Comparison of ENCODE assay signal across 8 mouse cellular contexts in genomic region chr11:83850586-83851272, GRCm38 (mm10). TPM values are rescaled to one million over a fixed set of nuclear protein-coding genes. Genes with fewer than 3 reads are reported as not detected.
A peak's percentile ranks its signal among the peaks of the same experiment; 100 is the strongest.
DNase-seq lines count a peak whose midpoint lies in the region; ATAC-seq and TF ChIP-seq lines count a peak whose summit lies in the region.
"Had no signal": no experiment of that assay in that cellular context is flagged by ENCODE, and none has a peak within 500 bp of the region (broad histone marks: within the 10 kb centered on the region; RNA-seq: fewer than 3 reads in every experiment).

No protein-coding gene starts in this region.

- H3K79me2 ChIP-seq in CH12.LX (replicated peaks; ENCODE audit: control insufficient read depth, extremely low read depth, insufficient read depth, poor library complexity, severe bottlenecking): no peaks in the 10 kb centered on the region

- WGBS in kidney, embryonic 15.5 days: under 1% methylated on average over 24 of the region's 24 CpGs
- under 1% methylated on average over 24 of the region's 24 CpGs for WGBS in lung, embryonic 15.5 days

- H3K4me2 ChIP-seq in CH12.LX (ENCODE audit: insufficient read depth, low read depth, poor library complexity, severe bottlenecking): peak overlapping the region; percentile 93
- peak overlapping the region; percentile 51 for H3K4me2 ChIP-seq in kidney, embryonic 15.5 days
- peak overlapping the region; percentile 57 for H3K4me2 ChIP-seq in lung, embryonic 15.5 days
- H3K4me2 ChIP-seq: hindbrain, embryonic 15.5 days had no signal

- dilution Hi-C loops in CH12.LX (cut with MboI; ENCODE audit: extremely low pct_ligation_motif_present, extremely low pct_unique_long_range_greater_than_20kb, low sequenced_read_pairs): no loop called here

- no peak for TF ChIP-seq CTCF in CH12.LX (conservative IDR thresholded peaks at IDR 0.05 in 1 of 2, IDR thresholded peaks at IDR 0.05 in 1 of 2; ENCODE audit: low read depth in 2 of 2, low read length in 2 of 2)

- H3K9ac ChIP-seq in CH12.LX (ENCODE audit: insufficient read depth, low read depth): no peak overlapping the region
- H3K9ac ChIP-seq in kidney, embryonic 15.5 days: peak overlapping the region; percentile 60
- H3K9ac ChIP-seq in lung, embryonic 15.5 days: peak overlapping the region; percentile 62
- H3K9ac ChIP-seq: hindbrain, embryonic 15.5 days had no signal

- DNase-seq in CH12.LX (ENCODE audit: extremely low read depth): no peak
- DNase-seq in ES-CJ7 (ENCODE audit: low read depth, low spot score): peak; percentile 48
- no peak for DNase-seq in gastrocnemius, adult 8-10 months (ENCODE audit: low spot score in 2 of 2)
- DNase-seq in layer of hippocampus, postnatal 10 days (ENCODE audit: low spot score in 2 of 2): no peak
- DNase-seq in spleen, adult 12 weeks (ENCODE audit: low spot score): no peak

- peaks cover 7 to 20% of the 10 kb centered on the region in 2 experiments for H3K4me1 ChIP-seq in CH12.LX (ENCODE audit: control insufficient read depth in 1 of 2, insufficient read depth in 2 of 2)
- peaks cover 31% of the 10 kb centered on the region for H3K4me1 ChIP-seq in kidney, embryonic 15.5 days
- H3K4me1 ChIP-seq in lung, embryonic 15.5 days: peaks cover 3% of the 10 kb centered on the region; the same call in 1 of the 2 replicates

- no peak for TF ChIP-seq EP300 in CH12.LX (IDR thresholded peaks at IDR 0.05; ENCODE audit: low read length)

- in situ Hi-C loops in CH12.LX (cut with MboI; ENCODE audit: low pct_ligation_motif_present, low pct_unique_long_range_greater_than_20kb, low sequenced_read_pairs): no loop called here

- no peak overlapping the region for H3K4me3 ChIP-seq in CH12.LX (replicated peaks in 1 of 3; ENCODE audit: low read depth in 2 of 3, low read length in 2 of 3, poor library complexity in 1 of 3)
- H3K4me3 ChIP-seq in kidney, embryonic 15.5 days (replicated peaks): peak overlapping the region; percentile 58
- H3K4me3 ChIP-seq in lung, embryonic 15.5 days: peak overlapping the region; percentile 51
- H3K4me3 ChIP-seq: hindbrain, embryonic 15.5 days had no signal

- no peaks in the 10 kb centered on the region for H3K27me3 ChIP-seq in CH12.LX (replicated peaks)
- peaks cover 76% of the 10 kb centered on the region for H3K27me3 ChIP-seq in kidney, embryonic 15.5 days
- peaks cover 63% of the 10 kb centered on the region for H3K27me3 ChIP-seq in lung, embryonic 15.5 days

- H3K9me3 ChIP-seq in CH12.LX (replicated peaks; ENCODE audit: low read length): peaks cover 19% of the 10 kb centered on the region
- no peaks in the 10 kb centered on the region for H3K9me3 ChIP-seq in kidney, embryonic 15.5 days (replicated peaks)
- no peaks in the 10 kb centered on the region for H3K9me3 ChIP-seq in lung, embryonic 15.5 days
- H3K9me3 ChIP-seq: hindbrain, embryonic 15.5 days had no signal

- TF ChIP-seq POLR2A in CH12.LX (IDR thresholded peaks at IDR 0.05; ENCODE audit: low read depth, low read length): no peak

- H3K36me3 ChIP-seq in CH12.LX (replicated peaks in 1 of 2; ENCODE audit: control insufficient read depth in 1 of 2, insufficient read depth in 1 of 2, low read length in 1 of 2): no peaks in the 10 kb centered on the region
- no peaks in the 10 kb centered on the region for H3K36me3 ChIP-seq in kidney, embryonic 15.5 days
- H3K36me3 ChIP-seq in lung, embryonic 15.5 days: no peaks in the 10 kb centered on the region
- H3K36me3 ChIP-seq: hindbrain, embryonic 15.5 days had no signal

- ATAC-seq in kidney, embryonic 15.5 days (replicated peaks; ENCODE audit: low FRiP score): peak; percentile 73
- ATAC-seq in lung, embryonic 15.5 days (ENCODE audit: borderline replicate concordance, extremely low read depth, low FRiP score, low TSS enrichment): peak; percentile 41; the same call in 1 of the 2 replicates

- no peak overlapping the region for H3K27ac ChIP-seq in CH12.LX (ENCODE audit: insufficient read depth, low read depth)
- H3K27ac ChIP-seq in kidney, embryonic 15.5 days: peak overlapping the region; percentile 93
- peak overlapping the region; percentile 87 for H3K27ac ChIP-seq in lung, embryonic 15.5 days
- H3K27ac ChIP-seq: hindbrain, embryonic 15.5 days had no signal

- no peak for TF ChIP-seq RAD21 in CH12.LX (IDR thresholded peaks at IDR 0.05; ENCODE audit: low read depth, low read length)

TF ChIP-seq in CH12.LX, 34 proteins besides CTCF, POLR2A, EP300 and RAD21:
- TF ChIP-seq USF2 (conservative IDR thresholded peaks at IDR 0.05; ENCODE audit: low read depth, low read length): no peak
- no peak for TF ChIP-seq KAT2A (IDR thresholded peaks at IDR 0.05; ENCODE audit: insufficient replicate concordance, low read length)
- no peak for TF ChIP-seq ZC3H11A (IDR thresholded peaks at IDR 0.05; ENCODE audit: low read depth, low read length)
- no peak for TF ChIP-seq MXI1 (IDR thresholded peaks at IDR 0.05; ENCODE audit: low read depth, low read length)
- no peak for TF ChIP-seq MAFK (IDR thresholded peaks at IDR 0.05; ENCODE audit: insufficient replicate concordance, low read length)
- TF ChIP-seq ZKSCAN1 (IDR thresholded peaks at IDR 0.05; ENCODE audit: borderline replicate concordance, low read depth, low read length): no peak
- no peak for TF ChIP-seq PAX5 (IDR thresholded peaks at IDR 0.05; ENCODE audit: low read length)
- TF ChIP-seq CHD1 (IDR thresholded peaks at IDR 0.05; ENCODE audit: low read depth, low read length): no peak
- no peak for TF ChIP-seq NRF1 (IDR thresholded peaks at IDR 0.05; ENCODE audit: low read depth, low read length)
- no peak for TF ChIP-seq ETS1 (conservative IDR thresholded peaks at IDR 0.05; ENCODE audit: low read depth, low read length)
- TF ChIP-seq MAZ (IDR thresholded peaks at IDR 0.05; ENCODE audit: low read depth, low read length): no peak; the same call in 1 of the 2 replicates
- TF ChIP-seq NELFE (IDR thresholded peaks at IDR 0.05; ENCODE audit: low read depth, low read length): no peak
- no peak for TF ChIP-seq MEF2A (IDR thresholded peaks at IDR 0.05; ENCODE audit: borderline replicate concordance, low read depth, low read length)
- TF ChIP-seq JUN (IDR thresholded peaks at IDR 0.05; ENCODE audit: insufficient read depth, low read depth, low read length): no peak
- no peak for TF ChIP-seq TBP (conservative IDR thresholded peaks at IDR 0.05; ENCODE audit: low read depth, low read length)
- TF ChIP-seq ELF1 (IDR thresholded peaks at IDR 0.05; ENCODE audit: low read depth, low read length): no peak
- no peak for TF ChIP-seq ZNF384 (IDR thresholded peaks at IDR 0.05; ENCODE audit: low read depth, low read length)
- TF ChIP-seq IRF4 (IDR thresholded peaks at IDR 0.05; ENCODE audit: low read depth, low read length): no peak
- TF ChIP-seq UBTF (IDR thresholded peaks at IDR 0.05; ENCODE audit: low read depth, low read length): no peak
- TF ChIP-seq HCFC1 (IDR thresholded peaks at IDR 0.05; ENCODE audit: low read depth, low read length): no peak

RNA-seq across cellular contexts. Expression of gene Hnf1b, which starts 0.9 kb away (rescaled TPM):
- total RNA-seq in CH12.LX (2012; rRNA removed) (0.25 and 0.42 TPM in 2 replicates), CH12.LX (2014; rRNA removed) (0.11 TPM in 1 of 2 replicates, not detected in the other)
- 3.0 and 3.2 TPM in 2 replicates for polyA plus RNA-seq in CH12.LX (2012; ENCODE audit: insufficient read length, low read depth)
- polyA plus RNA-seq in kidney, embryonic 15.5 days (2015; fragmentation: Nextera tagmentation; extraction: Ambion mirVana): 78.5 and 83.3 TPM in 2 replicates
- polyA plus RNA-seq in lung, embryonic 15.5 days (2015; fragmentation: Nextera tagmentation; extraction: Ambion mirVana): 8.3 and 9.5 TPM in 2 replicates
- not detected for total RNA-seq in gastrocnemius, adult 8-10 months (2022)
- under 1 TPM in 1 of 2 experiments, not detected in 1; 0.21 TPM for total RNA-seq in layer of hippocampus, postnatal 10 days (2021)

Comparison
In these comparisons a context has a peak if more than half of its experiments do, and no peak if none do; other contexts are left out.
1. H3K4me3 ChIP-seq: peak in kidney, embryonic 15.5 days (single experiment) and lung, embryonic 15.5 days (single experiment); none in CH12.LX (0 of 3).
2. Peak in every context shown above with its lines, with median percentiles within 50 percentile points of each other: H3K4me2 ChIP-seq.